Mouse (Mus musculus): ENCODE measurements around the gene Prim2.

The Prim2 gene

GRCm38 (mm10) chr1:33563611-33564010, 106.0 kb downstream of the Prim2 start:
- ATAC-seq (ENCODE audit: insufficient number of reproducible peaks, low FRiP score, low TSS enrichment) = no peak

GRCm38 (mm10) chr1:33556638-33557037, 113.0 kb downstream of the Prim2 start:
- no peak for ATAC-seq (ENCODE audit: insufficient number of reproducible peaks, low FRiP score, low TSS enrichment)

DNA sequence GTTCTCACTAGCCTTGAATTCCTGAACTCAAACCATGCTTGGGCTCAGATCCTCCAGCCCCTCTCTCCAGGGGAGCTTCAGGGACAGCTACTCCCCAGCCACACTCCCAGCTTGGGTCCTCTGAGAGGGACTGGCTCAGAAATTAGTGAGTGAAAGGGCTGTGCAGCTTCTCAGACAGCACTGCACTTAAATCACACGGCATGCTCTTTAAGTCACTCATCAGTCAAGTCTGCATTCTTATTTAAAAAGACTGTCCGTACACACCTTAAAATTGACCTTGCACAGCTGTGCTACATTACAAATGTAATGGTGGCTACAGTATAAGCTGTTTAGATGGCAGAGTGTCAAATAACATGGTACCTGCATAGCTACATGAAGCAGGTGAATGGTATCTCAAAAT, 114.0 kb downstream of the Prim2 start:
- no peak for ATAC-seq (ENCODE audit: insufficient number of reproducible peaks, low FRiP score, low TSS enrichment)

DNA sequence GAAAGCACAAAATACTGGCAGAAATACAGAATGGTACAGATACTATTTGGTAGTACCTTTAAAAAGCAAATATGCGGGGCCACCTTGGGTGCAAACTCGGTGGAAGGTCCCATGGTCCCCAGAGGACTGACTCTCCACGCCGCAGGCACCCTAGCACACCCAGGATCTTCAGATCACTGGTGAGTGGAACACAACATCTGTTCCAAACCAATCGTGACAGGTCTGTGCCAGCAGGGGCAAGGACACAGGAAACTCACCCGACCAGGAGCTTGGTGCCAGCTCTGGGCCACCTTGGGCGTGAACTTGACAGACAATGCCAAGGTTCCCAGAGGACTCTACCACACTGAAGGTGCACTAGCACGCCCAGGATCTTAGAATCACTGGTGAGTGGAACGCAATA, 118.2 kb downstream of the Prim2 start:
- ATAC-seq (ENCODE audit: insufficient number of reproducible peaks, low FRiP score, low TSS enrichment) = no peak

GRCm38 (mm10) chr1:33541708-33542107, 127.9 kb downstream of the Prim2 start:
- ATAC-seq (ENCODE audit: insufficient number of reproducible peaks, low FRiP score, low TSS enrichment) = no peak

DNA sequence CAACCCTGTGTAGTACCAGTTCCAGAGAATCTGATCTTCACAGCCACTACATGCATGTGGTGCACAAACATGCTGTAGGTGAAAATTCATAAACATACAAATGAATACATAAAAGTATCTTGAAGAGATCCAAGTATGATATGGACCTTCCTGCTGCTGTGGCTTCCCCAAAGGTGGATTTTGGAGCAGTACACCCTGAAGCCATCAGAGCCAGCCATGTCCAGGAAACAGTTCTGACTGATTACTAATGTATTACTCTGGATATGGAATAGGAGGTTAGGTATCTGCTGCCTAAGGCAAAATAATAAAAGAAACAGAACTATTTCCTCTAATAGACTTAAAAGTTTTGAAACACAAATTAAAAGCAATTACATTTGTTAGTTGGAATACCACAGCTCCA, 131.6 kb downstream of the Prim2 start:
- ATAC-seq (ENCODE audit: insufficient number of reproducible peaks, low FRiP score, low TSS enrichment) = no peak

DNA sequence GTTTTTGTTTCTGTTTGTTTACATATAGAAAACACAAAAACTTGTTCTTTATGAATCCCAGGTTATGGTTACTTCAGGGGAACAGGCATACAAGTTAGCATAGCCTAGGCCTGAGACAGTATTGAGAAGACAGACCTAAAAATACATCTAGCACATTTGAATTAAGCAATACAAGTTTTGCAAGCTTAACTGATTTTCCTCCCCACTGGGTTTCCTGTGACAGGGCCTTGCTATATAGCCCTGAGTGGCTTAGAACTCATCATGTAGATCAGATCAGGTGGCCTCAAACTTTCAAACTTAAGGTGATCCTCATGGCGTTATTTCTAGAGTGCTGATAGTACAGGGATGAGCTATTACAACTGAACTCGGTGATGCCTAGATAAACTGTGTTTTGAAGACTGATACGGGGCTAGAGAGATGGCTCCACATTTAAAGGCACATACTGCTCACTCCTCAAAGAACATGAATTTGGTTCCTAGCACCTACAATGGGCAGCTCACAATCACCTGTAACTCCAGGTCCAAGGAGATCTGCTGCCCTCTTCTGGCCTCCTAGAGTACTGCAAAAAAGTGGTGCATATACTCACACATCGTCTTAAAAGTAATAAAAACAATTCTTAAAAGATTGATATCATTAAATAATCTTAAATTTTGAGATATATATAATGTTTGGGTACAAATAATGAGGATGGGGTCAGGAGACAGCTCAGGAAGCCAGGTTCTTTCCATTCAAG, 133.2 kb downstream of the Prim2 start:
- no peak for ATAC-seq (ENCODE audit: insufficient number of reproducible peaks, low FRiP score, low TSS enrichment)

DNA sequence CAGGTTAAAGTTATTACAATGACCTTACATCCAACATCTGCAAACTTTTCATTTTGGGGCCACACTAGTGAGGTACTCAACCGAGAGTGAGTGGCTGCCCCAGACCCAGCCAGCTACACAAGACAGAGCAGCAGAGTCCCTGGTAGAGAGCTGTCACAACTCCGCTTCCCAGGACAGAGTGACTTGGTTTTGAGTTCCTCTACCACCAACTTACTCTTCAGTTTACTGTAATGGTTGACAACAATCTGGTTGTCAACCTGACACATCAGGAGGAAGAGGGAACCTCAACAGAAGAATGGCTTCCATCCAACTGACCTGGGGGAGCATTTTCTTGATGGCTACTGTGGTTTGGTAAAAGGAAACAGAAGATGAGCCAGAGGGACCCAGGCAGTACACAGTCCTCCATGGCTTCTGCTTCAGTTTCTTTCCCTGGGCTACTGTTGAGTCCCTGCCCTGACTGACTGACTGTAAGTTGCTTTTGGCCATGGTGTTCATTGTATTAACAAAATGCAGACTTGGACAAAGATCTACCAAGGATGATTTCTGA, 134.4 kb downstream of the Prim2 start:
- ATAC-seq (ENCODE audit: insufficient number of reproducible peaks, low FRiP score, low TSS enrichment) = no peak

GRCm38 (mm10) chr1:33531860-33532259, 137.7 kb downstream of the Prim2 start:
- no peak for ATAC-seq (ENCODE audit: insufficient number of reproducible peaks, low FRiP score, low TSS enrichment)

- ATAC-seq (ENCODE audit: insufficient number of reproducible peaks, low FRiP score, low TSS enrichment) = no peak
These were observed 138.3 kb downstream of the Prim2 start for GRCm38 (mm10) chr1:33531097-33531856.

DNA sequence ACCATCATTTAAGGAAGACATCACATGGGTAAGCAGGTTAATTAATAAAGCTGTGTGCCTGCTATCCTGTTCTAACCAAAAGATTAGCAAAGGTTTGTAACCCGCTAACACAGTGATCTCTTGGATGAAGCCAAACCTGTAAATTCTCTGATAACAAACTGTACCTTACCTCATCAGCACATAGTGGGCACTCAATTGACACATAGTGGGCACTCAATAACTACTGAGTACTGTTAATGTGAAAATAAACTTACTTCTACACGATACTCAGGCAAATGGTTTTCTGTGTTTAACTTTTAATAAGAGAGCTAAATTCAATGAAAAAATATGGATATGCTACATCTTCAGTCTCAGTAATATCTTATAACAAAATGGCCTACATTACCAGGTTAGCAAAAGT, 139.1 kb downstream of the Prim2 start:
- no peak for ATAC-seq (ENCODE audit: insufficient number of reproducible peaks, low FRiP score, low TSS enrichment)

DNA sequence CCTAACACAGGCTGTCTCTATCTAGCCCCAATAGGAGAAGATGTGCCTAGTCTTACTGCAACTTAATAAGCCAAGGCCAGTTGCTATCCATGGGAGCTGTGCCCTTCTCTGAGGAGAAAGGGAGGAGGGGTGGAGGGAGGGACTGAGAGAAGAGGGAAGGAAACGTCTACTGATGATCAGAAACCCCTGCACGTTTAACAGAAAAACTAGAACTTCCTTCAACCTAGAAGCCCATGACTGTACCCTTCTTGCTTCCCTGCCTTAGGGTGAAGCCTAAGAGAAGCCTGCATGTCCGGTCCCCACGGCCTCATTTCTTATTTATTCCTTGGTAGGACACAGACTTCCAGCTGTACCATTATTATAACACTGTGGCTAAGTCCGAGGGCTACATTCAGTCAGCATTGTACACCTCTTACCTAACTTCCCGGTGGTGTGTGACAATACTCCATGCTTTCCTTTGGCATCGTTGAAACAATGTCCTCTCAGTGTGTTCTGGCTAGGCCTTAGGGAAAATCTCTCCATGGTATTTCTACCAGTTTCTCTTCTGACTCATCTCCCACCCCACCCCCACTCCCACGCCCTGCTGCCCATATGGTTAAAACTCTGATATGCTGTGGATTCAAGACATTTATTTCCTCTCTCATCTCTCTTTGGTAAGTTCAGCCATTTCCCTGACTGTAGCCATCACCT, 139.9 kb downstream of the Prim2 start:
- ATAC-seq (ENCODE audit: insufficient number of reproducible peaks, low FRiP score, low TSS enrichment) = no peak

DNA sequence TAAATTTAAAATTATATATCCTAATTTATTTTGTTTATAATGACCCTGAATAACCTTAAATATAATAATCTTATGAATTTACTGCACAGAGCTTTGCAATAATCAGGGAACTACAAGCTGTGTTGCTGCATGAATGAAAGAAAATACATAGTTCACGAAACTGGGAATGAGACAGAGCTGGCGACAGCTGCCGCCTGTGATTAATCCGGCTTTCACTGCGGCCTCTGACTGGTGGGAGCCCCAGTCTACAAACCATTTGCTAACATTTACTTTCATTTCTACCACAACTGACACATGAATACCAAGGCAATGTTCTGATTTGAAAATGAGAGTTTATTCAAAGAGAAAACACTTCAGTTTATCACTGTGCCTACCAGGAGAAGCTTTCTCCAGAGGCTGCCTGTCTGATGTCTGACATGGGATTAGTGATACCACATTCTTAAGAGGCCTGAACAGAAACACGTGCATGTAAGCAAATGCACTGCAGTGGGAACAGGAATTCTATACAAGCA, 142.2 kb downstream of the Prim2 start:
- ATAC-seq (ENCODE audit: insufficient number of reproducible peaks, low FRiP score, low TSS enrichment) = no peak

- ATAC-seq (ENCODE audit: insufficient number of reproducible peaks, low FRiP score, low TSS enrichment) = no peak
These were observed 146.4 kb downstream of the Prim2 start for GRCm38 (mm10) chr1:33523223-33523622.

- ATAC-seq (ENCODE audit: insufficient number of reproducible peaks, low FRiP score, low TSS enrichment) = no peak
These were observed 154.5 kb downstream of the Prim2 start for GRCm38 (mm10) chr1:33515124-33515523.

DNA sequence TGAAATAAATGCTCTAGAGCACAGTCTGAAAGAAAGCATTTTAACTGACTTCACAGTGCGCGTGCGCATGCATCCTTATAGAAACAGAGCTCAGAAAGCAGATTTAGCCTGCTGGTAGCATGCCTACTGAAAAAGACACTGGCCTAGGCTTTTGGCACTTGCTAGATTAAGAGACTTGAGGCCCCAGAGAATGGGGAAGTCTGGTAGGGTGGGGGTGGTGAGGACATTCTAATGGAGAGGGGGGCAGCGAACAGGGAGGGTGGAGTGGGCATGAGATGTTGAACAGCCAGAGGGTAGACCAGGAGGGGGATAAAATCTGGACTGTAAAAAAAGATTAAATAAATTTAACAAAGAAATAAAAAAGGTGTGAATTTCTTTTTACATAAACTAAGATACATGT, 158.3 kb downstream of the Prim2 start:
- no peak for ATAC-seq (ENCODE audit: insufficient number of reproducible peaks, low FRiP score, low TSS enrichment)

DNA sequence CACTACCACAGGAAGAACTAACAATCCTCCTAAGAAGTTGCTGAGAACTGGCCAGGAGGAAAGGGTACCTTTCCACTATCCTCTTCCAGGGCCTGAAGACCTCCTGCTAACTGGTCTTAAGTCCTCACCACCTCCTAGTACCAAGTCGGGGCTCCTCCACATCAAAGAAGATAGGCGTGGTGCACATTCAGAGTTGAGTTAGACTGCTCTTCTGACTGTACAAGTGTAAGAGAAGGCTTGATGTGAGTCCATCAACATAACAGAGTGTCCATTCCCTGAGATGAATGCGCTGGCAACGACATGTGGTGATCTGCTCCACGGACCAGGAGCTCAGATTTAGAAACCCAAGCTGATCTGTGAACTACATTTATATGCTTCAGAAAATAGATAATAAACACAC, 165.2 kb downstream of the Prim2 start:
- no peak for ATAC-seq (ENCODE audit: insufficient number of reproducible peaks, low FRiP score, low TSS enrichment)

GRCm38 (mm10) chr1:33502890-33503289, 166.7 kb downstream of the Prim2 start:
- ATAC-seq (ENCODE audit: insufficient number of reproducible peaks, low FRiP score, low TSS enrichment) = no peak

DNA sequence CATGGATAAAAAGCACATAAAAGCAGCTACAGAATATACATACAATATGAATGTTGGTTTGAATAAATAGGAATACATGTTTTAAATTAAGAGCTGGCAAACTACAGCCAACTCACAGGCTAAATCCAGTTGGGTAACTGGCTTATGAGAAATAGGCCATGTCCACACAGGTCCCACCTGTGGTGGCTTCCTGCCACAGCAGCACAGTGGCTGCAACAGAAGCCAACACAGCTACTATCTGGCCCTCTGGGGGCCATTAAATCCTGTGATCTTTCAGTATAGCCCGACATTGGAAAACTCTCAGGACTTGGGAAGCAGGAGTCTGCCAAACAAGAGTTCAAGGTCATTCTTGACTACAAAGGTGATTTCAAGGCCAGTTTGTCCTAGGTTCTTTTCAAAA, 167.3 kb downstream of the Prim2 start:
- ATAC-seq (ENCODE audit: insufficient number of reproducible peaks, low FRiP score, low TSS enrichment) = no peak

GRCm38 (mm10) chr1:33500111-33500510, 169.5 kb downstream of the Prim2 start:
- ATAC-seq (ENCODE audit: insufficient number of reproducible peaks, low FRiP score, low TSS enrichment) = no peak

DNA sequence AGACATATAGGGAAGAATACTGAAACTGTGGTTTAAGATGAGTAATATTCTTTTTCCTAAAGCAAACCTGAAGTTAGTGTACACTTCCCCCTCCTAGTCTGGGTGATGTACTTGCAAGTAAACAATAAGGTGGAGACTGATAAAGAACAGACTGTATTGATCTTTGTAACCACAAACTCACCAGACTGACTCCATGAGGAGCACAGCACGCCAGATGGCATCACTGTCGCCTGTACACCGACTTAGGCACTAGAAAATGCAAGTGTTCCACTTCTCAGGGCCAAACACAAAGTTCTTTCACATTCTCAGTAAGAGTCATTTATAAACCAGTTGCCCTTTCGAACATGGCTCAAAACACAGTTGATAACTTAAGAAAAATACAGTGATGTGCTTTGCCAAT, 170.0 kb downstream of the Prim2 start:
- no peak for ATAC-seq (ENCODE audit: insufficient number of reproducible peaks, low FRiP score, low TSS enrichment)
